Mouse (Mus musculus) testis, adult 2 months (tissue): ENCODE results near the gene Nwd2.

Experiments used
- CTCF ChIP-seq: fragments of 200-500 bp; IDR thresholded peaks from 2 replicates; pipeline ENCODE4 v1.5.1; 2012; ENCODE audit warnings: low read depth, mild to moderate bottlenecking, inconsistent platforms, low read length, moderate library complexity; ENCODE audit not compliant: control insufficient read depth, insufficient read depth, insufficient replicate concordance
- POLR2A ChIP-seq: fragments of 200-500 bp; IDR thresholded peaks from 2 replicates; pipeline ENCODE4 v1.6.1; 2012; ENCODE audit warnings: low read depth, mild to moderate bottlenecking, inconsistent platforms, low read length, moderate library complexity; ENCODE audit not compliant: control insufficient read depth

- TF ChIP-seq CTCF = peak; percentile 24; the same call in 1 of the 2 replicates
- no peak for TF ChIP-seq POLR2A
Observed at GRCm38 (mm10) chr5:63811819-63812508, 163.1 kb downstream of the Nwd2 start, which contains the start of gene 0610040J01Rik.
